Mouse (Mus musculus) thymus, adult 2 months (tissue): ENCODE measurements at regions not wholly inside any gene's neighbourhood (a gene's known extent, or its start where the extent isn't known, plus 50 kb on each side); places are given as distances from the start of the nearest gene placed in this dataset.

Source experiments
- CTCF ChIP-seq: fragments of 200-500 bp; IDR thresholded peaks from 2 replicates; pipeline ENCODE4 v1.5.1; 2012; ENCODE audit warnings: mild to moderate bottlenecking, control low read depth, low read length, moderate library complexity, borderline replicate concordance; ENCODE audit not compliant: control insufficient read depth, poor library complexity, insufficient read depth; ENCODE audit errors: extremely low read depth
- POLR2A ChIP-seq: fragments of 200-500 bp; IDR thresholded peaks from 2 replicates; pipeline ENCODE4 v1.6.1; 2012; ENCODE audit warnings: mild to moderate bottlenecking, low read length, control low read depth, moderate library complexity; ENCODE audit not compliant: control insufficient read depth, poor library complexity, insufficient read depth; ENCODE audit errors: extremely low read depth

- TF ChIP-seq CTCF (no peak), POLR2A (no peak)
These were observed 139.8 kb upstream of the Gm10295 start for GRCm38 (mm10) chr7:71491128-71491527.
